30 mouse cellular contexts compared by ENCODE assay signal in genomic region chr3:110010441-110010840, GRCm38 (mm10).
DNase-seq lines count a peak whose midpoint lies in the region; ATAC-seq and TF ChIP-seq lines count a peak whose summit lies in the region.
"Had no signal": no experiment of that assay in that cellular context is flagged by ENCODE, and none has a peak within 500 bp of the region (broad histone marks: within the 10 kb centered on the region; RNA-seq: fewer than 3 reads in every experiment).

No protein-coding gene starts in this region.

- no peak for TF ChIP-seq POLR2A in brain, embryonic 14.5 days (IDR thresholded peaks at IDR 0.05; ENCODE audit: borderline replicate concordance, extremely low read depth, insufficient read depth, insufficient read length, poor library complexity, severe bottlenecking)

- H3K9ac ChIP-seq in midbrain, embryonic 14.5 days (replicated peaks; ENCODE audit: low read length): no peak overlapping the region
- no peak overlapping the region for H3K9ac ChIP-seq in midbrain, embryonic 11.5 days (ENCODE audit: low read length)
- H3K9ac ChIP-seq in forebrain, embryonic 16.5 days (replicated peaks; ENCODE audit: low read depth, low read length): no peak overlapping the region
- no peak overlapping the region for H3K9ac ChIP-seq in midbrain, postnatal 0 days (replicated peaks; ENCODE audit: low read length, poor library complexity, severe bottlenecking)
- H3K9ac ChIP-seq in kidney, embryonic 15.5 days: no peak overlapping the region
- H3K9ac ChIP-seq: embryonic facial prominence, embryonic 12.5 days; heart, embryonic 13.5 days; liver, embryonic 14.5 days; lung, embryonic 14.5 days; neural tube, embryonic 15.5 days had no signal

- no peaks in the 10 kb centered on the region for H3K27me3 ChIP-seq in midbrain, embryonic 14.5 days (ENCODE audit: control insufficient read depth, insufficient read depth, low read length)
- H3K27me3 ChIP-seq in midbrain, embryonic 11.5 days (ENCODE audit: control insufficient read depth, insufficient read depth, low read length): no peaks in the 10 kb centered on the region
- no peaks in the 10 kb centered on the region for H3K27me3 ChIP-seq in forebrain, embryonic 16.5 days (replicated peaks; ENCODE audit: control insufficient read depth, insufficient read depth, low read length)
- H3K27me3 ChIP-seq in midbrain, postnatal 0 days (ENCODE audit: insufficient read depth, low read length): no peaks in the 10 kb centered on the region
- H3K27me3 ChIP-seq in kidney, embryonic 15.5 days: no peaks in the 10 kb centered on the region
- H3K27me3 ChIP-seq: embryonic facial prominence, embryonic 12.5 days; heart, embryonic 13.5 days; neural tube, embryonic 15.5 days had no signal

- H3K4me3 ChIP-seq in midbrain, embryonic 14.5 days (replicated peaks; ENCODE audit: low read depth, low read length): no peak overlapping the region
- no peak overlapping the region for H3K4me3 ChIP-seq in midbrain, embryonic 11.5 days (ENCODE audit: low read depth, low read length)
- H3K4me3 ChIP-seq in forebrain, embryonic 16.5 days (replicated peaks; ENCODE audit: low read length): no peak overlapping the region
- no peak overlapping the region for H3K4me3 ChIP-seq in midbrain, postnatal 0 days (ENCODE audit: low read depth, low read length)
- no peak overlapping the region for H3K4me3 ChIP-seq in kidney, embryonic 15.5 days (replicated peaks)
- H3K4me3 ChIP-seq: embryonic facial prominence, embryonic 12.5 days; heart, embryonic 13.5 days; neural tube, embryonic 15.5 days had no signal

- DNase-seq in midbrain, embryonic 14.5 days: peak; percentile 67
- DNase-seq in midbrain, embryonic 11.5 days (ENCODE audit: low spot score, missing footprints): no peak
- DNase-seq in brain, embryonic 14.5 days (ENCODE audit: low read depth): peak; percentile 86
- DNase-seq in midbrain, postnatal 0 days (ENCODE audit: low spot score): peak; percentile 19
- no peak for DNase-seq in testis, postnatal 10 days (ENCODE audit: low spot score)
- DNase-seq: adrenal gland, adult 8-10 months; cerebellum, adult 11-12 months; cerebellum, adult 9-11 months; embryo, embryonic 11 days; gastrocnemius, postnatal 10 days; heart, postnatal 10 days; kidney, adult 9 months; kidney, postnatal 14 days; layer of hippocampus, adult 9-11 months; liver; lung, embryonic 14.5 days; retina, postnatal 1 day; spleen, adult 18-20 months; thymus, adult 18-20 months; thymus, postnatal 25 days had no signal

- H3K4me1 ChIP-seq in midbrain, embryonic 14.5 days (ENCODE audit: control insufficient read depth, insufficient read depth, low read length): no peaks in the 10 kb centered on the region
- H3K4me1 ChIP-seq in midbrain, embryonic 11.5 days (ENCODE audit: control insufficient read depth, insufficient read depth, low read length): no peaks in the 10 kb centered on the region
- H3K4me1 ChIP-seq in forebrain, embryonic 16.5 days (replicated peaks; ENCODE audit: control insufficient read depth, insufficient read depth, low read length): peaks cover 4% of the 10 kb centered on the region
- H3K4me1 ChIP-seq in midbrain, postnatal 0 days (ENCODE audit: insufficient read depth, low read length): no peaks in the 10 kb centered on the region
- no peaks in the 10 kb centered on the region for H3K4me1 ChIP-seq in kidney, embryonic 15.5 days
- H3K4me1 ChIP-seq: embryonic facial prominence, embryonic 12.5 days; heart, embryonic 13.5 days; neural tube, embryonic 15.5 days had no signal

- H3K36me3 ChIP-seq in midbrain, embryonic 14.5 days (ENCODE audit: control insufficient read depth, insufficient read depth, low read length): no peaks in the 10 kb centered on the region
- no peaks in the 10 kb centered on the region for H3K36me3 ChIP-seq in midbrain, embryonic 11.5 days (ENCODE audit: control insufficient read depth, insufficient read depth, low read length)
- no peaks in the 10 kb centered on the region for H3K36me3 ChIP-seq in forebrain, embryonic 16.5 days (ENCODE audit: control insufficient read depth, insufficient read depth)
- H3K36me3 ChIP-seq in midbrain, postnatal 0 days (ENCODE audit: insufficient read depth, low read length): no peaks in the 10 kb centered on the region
- no peaks in the 10 kb centered on the region for H3K36me3 ChIP-seq in kidney, embryonic 15.5 days
- H3K36me3 ChIP-seq: embryonic facial prominence, embryonic 12.5 days; heart, embryonic 13.5 days; neural tube, embryonic 15.5 days had no signal

- H3K9me3 ChIP-seq in midbrain, embryonic 14.5 days (ENCODE audit: control insufficient read depth, low read length): no peaks in the 10 kb centered on the region
- no peaks in the 10 kb centered on the region for H3K9me3 ChIP-seq in midbrain, embryonic 11.5 days (ENCODE audit: control insufficient read depth, low read length)
- no peaks in the 10 kb centered on the region for H3K9me3 ChIP-seq in forebrain, embryonic 16.5 days (ENCODE audit: control insufficient read depth, low read length)
- H3K9me3 ChIP-seq in midbrain, postnatal 0 days (ENCODE audit: low read length): no peaks in the 10 kb centered on the region
- H3K9me3 ChIP-seq in kidney, embryonic 15.5 days (replicated peaks): no peaks in the 10 kb centered on the region
- H3K9me3 ChIP-seq: embryonic facial prominence, embryonic 12.5 days; heart, embryonic 13.5 days; neural tube, embryonic 15.5 days had no signal

- H3K4me2 ChIP-seq in midbrain, embryonic 14.5 days (ENCODE audit: low read length): no peak overlapping the region
- no peak overlapping the region for H3K4me2 ChIP-seq in midbrain, embryonic 11.5 days
- H3K4me2 ChIP-seq in forebrain, embryonic 16.5 days (ENCODE audit: low read length): no peak overlapping the region
- H3K4me2 ChIP-seq in midbrain, postnatal 0 days (ENCODE audit: low read depth, low read length, poor library complexity, severe bottlenecking): no peak overlapping the region
- H3K4me2 ChIP-seq in kidney, embryonic 15.5 days: no peak overlapping the region
- H3K4me2 ChIP-seq: embryonic facial prominence, embryonic 12.5 days; heart, embryonic 13.5 days; lung, embryonic 14.5 days; neural tube, embryonic 15.5 days had no signal

- no peak; the same call in 1 of the 2 replicates for ATAC-seq in midbrain, embryonic 14.5 days (ENCODE audit: low FRiP score, low TSS enrichment)
- no peak for ATAC-seq in midbrain, embryonic 11.5 days (ENCODE audit: low FRiP score)
- peak; percentile 92 for ATAC-seq in forebrain, embryonic 16.5 days
- no peak for ATAC-seq in midbrain, postnatal 0 days (ENCODE audit: low FRiP score)
- ATAC-seq in kidney, embryonic 15.5 days (replicated peaks; ENCODE audit: low FRiP score): no peak
- ATAC-seq: activated CD4-positive, CD25-positive, alpha-beta regulatory T cell, adult 4 months; CD4-positive, CD25-positive, alpha-beta regulatory T cell, adult 4 months; hindbrain, embryonic 16.5 days; intestine, postnatal 0 days had no signal

- H3K27ac ChIP-seq in midbrain, embryonic 14.5 days (replicated peaks; ENCODE audit: low read depth, low read length): no peak overlapping the region
- H3K27ac ChIP-seq in midbrain, embryonic 11.5 days (ENCODE audit: low read depth, low read length): no peak overlapping the region
- H3K27ac ChIP-seq in forebrain, embryonic 16.5 days (ENCODE audit: low read length): no peak overlapping the region
- H3K27ac ChIP-seq in midbrain, postnatal 0 days (ENCODE audit: low read depth, low read length): no peak overlapping the region
- H3K27ac ChIP-seq in kidney, embryonic 15.5 days: no peak overlapping the region
- H3K27ac ChIP-seq: embryonic facial prominence, embryonic 12.5 days; heart, embryonic 13.5 days; liver, embryonic 14.5 days; neural tube, embryonic 15.5 days had no signal

- TF ChIP-seq CTCF in brain, embryonic 14.5 days (IDR thresholded peaks at IDR 0.05; ENCODE audit: borderline replicate concordance, extremely low read depth, insufficient read depth, insufficient read length): no peak
- TF ChIP-seq CTCF in midbrain, postnatal 0 days (IDR thresholded peaks at IDR 0.05): no peak

- 45% methylated on average over 2 of the region's 2 CpGs for WGBS in midbrain, embryonic 14.5 days
- WGBS in midbrain, embryonic 11.5 days: 74% methylated on average over 2 of the region's 2 CpGs
- WGBS in forebrain, embryonic 16.5 days: 11% methylated on average over 2 of the region's 2 CpGs
- 29% methylated on average over 2 of the region's 2 CpGs for WGBS in midbrain, postnatal 0 days
- WGBS in kidney, embryonic 15.5 days: 51% methylated on average over 2 of the region's 2 CpGs

Comparison
In these comparisons a context has a peak if more than half of its experiments do, and no peak if none do; other contexts are left out.
1. DNase-seq: peak in midbrain, embryonic 14.5 days (single experiment), brain, embryonic 14.5 days (single experiment) and midbrain, postnatal 0 days (single experiment); none in midbrain, embryonic 11.5 days (single experiment) and testis, postnatal 10 days (single experiment).